Mouse (Mus musculus) frontal cortex, adult (tissue): ENCODE data around the gene Lrp1.

Source experiments
- ATAC-seq: cut with Nextera tagmentation; 2 replicates; pipeline ENCODE4 v1.9.2; 2017; ENCODE audit warnings: mild to moderate bottlenecking, moderate library complexity, mixed read lengths; ENCODE audit not compliant: low TSS enrichment

The Lrp1 gene

GRCm38 (mm10) chr10:127557397-127557796, 63.6 kb downstream of the Lrp1 start:
- no peak for ATAC-seq

GRCm38 (mm10) chr10:127555703-127556102, 65.2 kb downstream of the Lrp1 start:
- ATAC-seq, result no peak

GRCm38 (mm10) chr10:127549892-127550291, 71.1 kb downstream of the Lrp1 start:
- ATAC-seq, result no peak

GRCm38 (mm10) chr10:127548236-127548635, 72.7 kb downstream of the Lrp1 start:
- no peak for ATAC-seq

- ATAC-seq, result no peak
These were observed 74.4 kb downstream of the Lrp1 start for GRCm38 (mm10) chr10:127546505-127546904.

GRCm38 (mm10) chr10:127544375-127544774, 76.6 kb downstream of the Lrp1 start:
- no peak for ATAC-seq

GRCm38 (mm10) chr10:127543916-127544315, 77.0 kb downstream of the Lrp1 start:
- ATAC-seq, result no peak

- no peak for ATAC-seq
These were observed 78.2 kb downstream of the Lrp1 start for GRCm38 (mm10) chr10:127542720-127543119.

GRCm38 (mm10) chr10:127542084-127542483, 78.9 kb downstream of the Lrp1 start:
- ATAC-seq, result peak; percentile 55

- ATAC-seq, result no peak
These were observed 79.4 kb downstream of the Lrp1 start for GRCm38 (mm10) chr10:127541510-127541909.

- no peak for ATAC-seq
These were observed 82.9 kb downstream of the Lrp1 start for GRCm38 (mm10) chr10:127537854-127538583.

GRCm38 (mm10) chr10:127536586-127537314, 84.2 kb downstream of the Lrp1 start:
- ATAC-seq, result no peak

- ATAC-seq, result no peak
These were observed 86.0 kb downstream of the Lrp1 start for GRCm38 (mm10) chr10:127534929-127535384.

GRCm38 (mm10) chr10:127534036-127534928, 86.7 kb downstream of the Lrp1 start, which contains the start of gene Nxph4:
Gene Nxph4, minus strand, starts transcription at chr10:127534559.
- ATAC-seq, result no peak

GRCm38 (mm10) chr10:127531548-127531947, 89.4 kb downstream of the Lrp1 start:
- no peak for ATAC-seq

GRCm38 (mm10) chr10:127530945-127531344, 90.0 kb downstream of the Lrp1 start:
- ATAC-seq, result no peak

- ATAC-seq, result peak; percentile 72; the same call in 1 of the 2 replicates
These were observed 93.5 kb downstream of the Lrp1 start for GRCm38 (mm10) chr10:127527481-127527880.

- no peak for ATAC-seq
These were observed 94.3 kb downstream of the Lrp1 start for GRCm38 (mm10) chr10:127526681-127527080.

- ATAC-seq, result no peak
These were observed 94.9 kb downstream of the Lrp1 start for GRCm38 (mm10) chr10:127526048-127526447.

GRCm38 (mm10) chr10:127524646-127525255, 96.2 kb downstream of the Lrp1 start:
- ATAC-seq, result no peak

GRCm38 (mm10) chr10:127522088-127522581, 98.8 kb downstream of the Lrp1 start, which contains the start of gene Shmt2:
Gene Shmt2, minus strand, starts transcription at chr10:127522444.
- ATAC-seq, result peak; percentile 78
